17 mouse cellular contexts compared by ENCODE assay signal in genomic region chr3:100180471-100180870, GRCm38 (mm10).
"Had no signal": no experiment of that assay in that cellular context is flagged by ENCODE, and none has a peak within 500 bp of the region (broad histone marks: within the 10 kb centered on the region; RNA-seq: fewer than 3 reads in every experiment).

No protein-coding gene starts in this region.

- ATAC-seq: liver, embryonic 12.5 days; liver, postnatal 0 days; lung, postnatal 0 days; midbrain, embryonic 13.5 days; midbrain, embryonic 15.5 days; midbrain, embryonic 16.5 days had no signal

- DNase-seq: left cerebral cortex, postnatal 4 days; liver; liver, embryonic 13.5 days; liver, postnatal 0 days; lung, adult 18-20 months; lung, adult 2 months; lung, embryonic 14.5 days; lung, postnatal 10 days; lung, postnatal 14 days; lung, postnatal 36 days; lung, postnatal 4 days; midbrain, embryonic 14.5 days had no signal
